Mouse (Mus musculus): ENCODE measurements around the gene 4931428L18Rik. TPM values are rescaled to one million over a fixed set of nuclear protein-coding genes. Genes with fewer than 3 reads are reported as not detected.
A peak's percentile ranks its signal among the peaks of the same experiment; 100 is the strongest.

Gene 4931428L18Rik
- polyA plus RNA-seq, 1 experiment = not detected

GRCm38 (mm10) chr1:31153793-31154349, 68.6 kb downstream of the 4931428L18Rik start:
- Histone ChIP-seq H3K4me1 (ENCODE audit: control insufficient read depth, insufficient read depth, low read length) (no peaks in the 10 kb centered on the region), H3K4me3 (ENCODE audit: insufficient read depth, low read length) (no peak overlapping the region), H3K27ac (ENCODE audit: insufficient read depth, low read depth, low read length) (no peak overlapping the region)
- no peak for TF ChIP-seq CTCF (IDR thresholded peaks at IDR 0.05; ENCODE audit: low read depth, low read length)
- TF ChIP-seq POLR2A (IDR thresholded peaks at IDR 0.05; ENCODE audit: borderline replicate concordance, low read depth, low read length) = no peak

DNA sequence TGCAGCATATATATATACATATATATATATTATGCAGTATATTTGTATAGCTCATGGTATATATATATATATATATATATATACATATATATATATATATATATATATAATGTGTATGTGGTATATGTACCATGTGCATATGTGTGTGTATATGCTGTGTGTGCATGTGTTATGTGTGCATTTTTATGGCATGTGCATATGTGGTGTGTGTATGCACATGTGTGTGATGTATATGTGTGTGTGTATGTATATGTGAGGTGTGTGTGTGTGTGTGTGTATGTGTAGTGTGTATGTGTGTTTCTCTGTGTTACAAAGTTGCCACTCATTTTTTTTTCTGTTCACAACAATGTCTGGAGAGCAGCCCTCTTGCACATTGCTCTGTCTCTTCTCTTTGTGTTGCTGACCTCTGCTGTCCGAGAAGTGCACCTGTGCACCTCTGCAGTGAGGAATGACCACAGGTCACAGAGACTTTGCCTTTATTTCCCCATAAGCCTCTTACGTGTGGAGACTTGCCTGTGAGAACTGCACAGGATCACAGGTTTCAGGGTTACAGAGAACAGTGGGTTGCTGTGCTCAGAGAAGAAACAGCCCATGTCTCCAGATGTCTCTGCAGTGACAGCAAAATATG, 69.6 kb downstream of the 4931428L18Rik start:
- H3K4me3 ChIP-seq (ENCODE audit: insufficient read depth, low read length) = no peak overlapping the region
- no peaks in the 10 kb centered on the region; the same call in 1 of the 2 replicates for H3K4me1 ChIP-seq (ENCODE audit: control insufficient read depth, insufficient read depth, low read length)
- H3K27ac ChIP-seq (ENCODE audit: insufficient read depth, low read depth, low read length) = no peak overlapping the region
- TF ChIP-seq POLR2A (IDR thresholded peaks at IDR 0.05; ENCODE audit: borderline replicate concordance, low read depth, low read length) (no peak), CTCF (IDR thresholded peaks at IDR 0.05; ENCODE audit: low read depth, low read length) (no peak)

GRCm38 (mm10) chr1:31150546-31150945, 71.9 kb downstream of the 4931428L18Rik start:
- no peak for TF ChIP-seq POLR2A (IDR thresholded peaks at IDR 0.05; ENCODE audit: borderline replicate concordance, low read depth, low read length)
- no peak for TF ChIP-seq CTCF (IDR thresholded peaks at IDR 0.05; ENCODE audit: low read depth, low read length)
- no peak overlapping the region for H3K27ac ChIP-seq (ENCODE audit: insufficient read depth, low read depth, low read length)

GRCm38 (mm10) chr1:31149671-31150070, 72.8 kb downstream of the 4931428L18Rik start:
- no peak for TF ChIP-seq POLR2A (IDR thresholded peaks at IDR 0.05; ENCODE audit: borderline replicate concordance, low read depth, low read length)
- no peak for TF ChIP-seq CTCF (IDR thresholded peaks at IDR 0.05; ENCODE audit: low read depth, low read length)
- Histone ChIP-seq H3K27ac (ENCODE audit: insufficient read depth, low read depth, low read length) (no peak overlapping the region), H3K4me3 (ENCODE audit: insufficient read depth, low read length) (no peak overlapping the region)

More at GRCm38 (mm10) chr1:31150546-31150945, 71.9 kb downstream of the 4931428L18Rik start:
- Histone ChIP-seq H3K4me1 (ENCODE audit: control insufficient read depth, insufficient read depth, low read length) (no peaks in the 10 kb centered on the region; the same call in 1 of the 2 replicates), H3K4me3 (ENCODE audit: insufficient read depth, low read length) (no peak overlapping the region)

DNA sequence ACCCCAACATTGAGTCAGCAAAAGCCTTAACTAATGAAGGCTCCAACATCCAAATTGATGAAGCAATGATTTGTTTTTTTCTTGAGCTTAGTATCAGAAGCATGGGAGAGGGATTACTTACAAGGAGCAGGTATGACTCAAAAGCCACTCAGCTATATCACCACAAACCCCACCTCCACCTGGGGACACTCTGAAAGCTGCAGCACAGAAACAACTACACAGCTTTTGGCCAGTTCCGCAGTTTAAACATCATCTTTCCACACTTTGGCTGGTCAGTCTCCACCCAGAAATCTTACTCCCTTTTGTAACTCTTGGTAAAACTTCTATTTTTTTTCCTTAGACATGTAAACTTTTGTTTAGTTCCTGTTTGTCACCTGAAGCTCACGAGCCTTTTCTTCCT, 78.9 kb downstream of the 4931428L18Rik start:
- no peak for TF ChIP-seq CTCF (IDR thresholded peaks at IDR 0.05; ENCODE audit: low read depth, low read length)
- TF ChIP-seq POLR2A (IDR thresholded peaks at IDR 0.05; ENCODE audit: borderline replicate concordance, low read depth, low read length) = no peak
- Histone ChIP-seq H3K4me1 (ENCODE audit: control insufficient read depth, insufficient read depth, low read length) (peaks cover 10% of the 10 kb centered on the region), H3K4me3 (ENCODE audit: insufficient read depth, low read length) (no peak overlapping the region), H3K27ac (ENCODE audit: insufficient read depth, low read depth, low read length) (no peak overlapping the region)

More at GRCm38 (mm10) chr1:31149671-31150070, 72.8 kb downstream of the 4931428L18Rik start:
- no peaks in the 10 kb centered on the region; the same call in 1 of the 2 replicates for H3K4me1 ChIP-seq (ENCODE audit: control insufficient read depth, insufficient read depth, low read length)

GRCm38 (mm10) chr1:31142288-31143094, 80.0 kb downstream of the 4931428L18Rik start:
- H3K27ac ChIP-seq (ENCODE audit: insufficient read depth, low read depth, low read length) = peak overlapping the region; percentile 15; the same call in 1 of the 2 replicates
- no peak overlapping the region for H3K4me3 ChIP-seq (ENCODE audit: insufficient read depth, low read length)
- peaks cover 10% of the 10 kb centered on the region for H3K4me1 ChIP-seq (ENCODE audit: control insufficient read depth, insufficient read depth, low read length)
- TF ChIP-seq CTCF (IDR thresholded peaks at IDR 0.05; ENCODE audit: low read depth, low read length) (no peak), POLR2A (IDR thresholded peaks at IDR 0.05; ENCODE audit: borderline replicate concordance, low read depth, low read length) (no peak)

GRCm38 (mm10) chr1:31138387-31138786, 84.1 kb downstream of the 4931428L18Rik start:
- H3K27ac ChIP-seq (ENCODE audit: insufficient read depth, low read depth, low read length) = no peak overlapping the region
- H3K4me3 ChIP-seq (ENCODE audit: insufficient read depth, low read length) = no peak overlapping the region
- H3K4me1 ChIP-seq (ENCODE audit: control insufficient read depth, insufficient read depth, low read length) = peaks cover 7% of the 10 kb centered on the region
- TF ChIP-seq CTCF (IDR thresholded peaks at IDR 0.05; ENCODE audit: low read depth, low read length) (no peak), POLR2A (IDR thresholded peaks at IDR 0.05; ENCODE audit: borderline replicate concordance, low read depth, low read length) (no peak)

- no peak for TF ChIP-seq POLR2A (IDR thresholded peaks at IDR 0.05; ENCODE audit: borderline replicate concordance, low read depth, low read length)
- no peak for TF ChIP-seq CTCF (IDR thresholded peaks at IDR 0.05; ENCODE audit: low read depth, low read length)
- no peak overlapping the region for H3K27ac ChIP-seq (ENCODE audit: insufficient read depth, low read depth, low read length)
- no peak overlapping the region for H3K4me3 ChIP-seq (ENCODE audit: insufficient read depth, low read length)
- H3K4me1 ChIP-seq (ENCODE audit: control insufficient read depth, insufficient read depth, low read length) = no peaks in the 10 kb centered on the region
Measured at GRCm38 (mm10) chr1:31113466-31113865, 109.0 kb downstream of the 4931428L18Rik start.

GRCm38 (mm10) chr1:31107961-31108360, 114.5 kb downstream of the 4931428L18Rik start:
- TF ChIP-seq CTCF (IDR thresholded peaks at IDR 0.05; ENCODE audit: low read depth, low read length) = no peak
- no peak for TF ChIP-seq POLR2A (IDR thresholded peaks at IDR 0.05; ENCODE audit: borderline replicate concordance, low read depth, low read length)
- H3K4me3 ChIP-seq (ENCODE audit: insufficient read depth, low read length) = no peak overlapping the region
- H3K27ac ChIP-seq (ENCODE audit: insufficient read depth, low read depth, low read length) = no peak overlapping the region
- H3K4me1 ChIP-seq (ENCODE audit: control insufficient read depth, insufficient read depth, low read length) = peaks cover 7% of the 10 kb centered on the region

All from bone marrow macrophage, adult 2 months (primary cell).